Mouse (Mus musculus): Measurements from ENCODE around the gene H2-Ob. TPM values are rescaled to one million over a fixed set of nuclear protein-coding genes. Genes with fewer than 3 reads are reported as not detected.

Gene H2-Ob
- total and polyA plus RNA-seq, 3 experiments = 13.7 to 31.9 (median 19.9) TPM

GRCm38 (mm10) chr17:34202760-34203442 is 35.8 kb upstream of the H2-Ob start:
- Histone ChIP-seq H3K9ac (ENCODE audit: insufficient read depth, low read depth) (no peak overlapping the region), H3K4me3 (replicated peaks in 1 of 3; ENCODE audit: low read depth in 2 of 3, low read length in 2 of 3, poor library complexity in 1 of 3) (no peak overlapping the region), H3K27me3 (replicated peaks) (no peaks in the 10 kb centered on the region), H3K27ac (ENCODE audit: insufficient read depth, low read depth) (peak overlapping the region; percentile 71), H3K36me3 (replicated peaks in 1 of 2; ENCODE audit: control insufficient read depth in 1 of 2, insufficient read depth in 1 of 2, low read length in 1 of 2) (peaks cover 34 to 49% of the 10 kb centered on the region in 2 experiments), H3K4me2 (ENCODE audit: insufficient read depth, low read depth, poor library complexity, severe bottlenecking) (no peak overlapping the region), H3K9me3 (replicated peaks; ENCODE audit: low read length) (no peaks in the 10 kb centered on the region), H3K79me2 (replicated peaks; ENCODE audit: control insufficient read depth, extremely low read depth, insufficient read depth, poor library complexity, severe bottlenecking) (peaks cover 53% of the 10 kb centered on the region), H3K4me1 (ENCODE audit: control insufficient read depth in 1 of 2, insufficient read depth in 2 of 2) (peaks cover 15 to 45% of the 10 kb centered on the region in 2 experiments)
- dilution Hi-C loops (cut with MboI; ENCODE audit: extremely low pct_ligation_motif_present, extremely low pct_unique_long_range_greater_than_20kb, low sequenced_read_pairs) (no loop called here), in situ Hi-C loops (cut with MboI; ENCODE audit: low pct_ligation_motif_present, low pct_unique_long_range_greater_than_20kb, low sequenced_read_pairs) (no loop called here)
- no peak for DNase-seq (ENCODE audit: extremely low read depth)
- TF ChIP-seq CHD1 (IDR thresholded peaks at IDR 0.05; ENCODE audit: low read depth, low read length) = no peak

- dilution Hi-C loops (cut with MboI; ENCODE audit: extremely low pct_ligation_motif_present, extremely low pct_unique_long_range_greater_than_20kb, low sequenced_read_pairs) (no loop called here), in situ Hi-C loops (cut with MboI; ENCODE audit: low pct_ligation_motif_present, low pct_unique_long_range_greater_than_20kb, low sequenced_read_pairs) (no loop called here)
- Histone ChIP-seq H3K4me2 (ENCODE audit: insufficient read depth, low read depth, poor library complexity, severe bottlenecking) (peak within 1 kb of the TSS; percentile 61), H3K9ac (ENCODE audit: insufficient read depth, low read depth) (peak within 1 kb of the TSS; percentile 93), H3K36me3 (replicated peaks in 1 of 2; ENCODE audit: control insufficient read depth in 1 of 2, insufficient read depth in 1 of 2, low read length in 1 of 2) (peaks cover 37 to 53% of the 10 kb centered on the region in 2 experiments), H3K79me2 (replicated peaks; ENCODE audit: control insufficient read depth, extremely low read depth, insufficient read depth, poor library complexity, severe bottlenecking) (peaks cover 50% of the 10 kb centered on the region), H3K9me3 (replicated peaks; ENCODE audit: low read length) (no peaks in the 10 kb centered on the region), H3K4me1 (ENCODE audit: control insufficient read depth in 1 of 2, insufficient read depth in 2 of 2) (peaks cover 15 to 45% of the 10 kb centered on the region in 2 experiments), H3K27me3 (replicated peaks) (no peaks in the 10 kb centered on the region), H3K27ac (ENCODE audit: insufficient read depth, low read depth) (peak within 1 kb of the TSS; percentile 93), H3K4me3 (replicated peaks in 1 of 3; ENCODE audit: low read depth in 2 of 3, low read length in 2 of 3, poor library complexity in 1 of 3) (peak within 1 kb of the TSS; percentile 80 to 97 (median 96))
- DNase-seq (ENCODE audit: extremely low read depth) = peak; percentile 85
- TF ChIP-seq MEF2A (IDR thresholded peaks at IDR 0.05; ENCODE audit: borderline replicate concordance, low read depth, low read length) = no peak
- TF ChIP-seq USF1 (IDR thresholded peaks at IDR 0.05; ENCODE audit: low read depth, low read length) = no peak
- no peak for TF ChIP-seq E2F4 (IDR thresholded peaks at IDR 0.05; ENCODE audit: insufficient replicate concordance, low read depth, low read length)
- no peak for TF ChIP-seq KAT2A (IDR thresholded peaks at IDR 0.05; ENCODE audit: insufficient replicate concordance, low read length)
- TF ChIP-seq BHLHE40 (IDR thresholded peaks at IDR 0.05; ENCODE audit: low read depth, low read length) = peak; percentile 32; the same call in 1 of the 2 replicates
- TF ChIP-seq CHD1 (IDR thresholded peaks at IDR 0.05; ENCODE audit: low read depth, low read length) = no peak
- no peak for TF ChIP-seq ZKSCAN1 (IDR thresholded peaks at IDR 0.05; ENCODE audit: borderline replicate concordance, low read depth, low read length)
- TF ChIP-seq RCOR1 (conservative IDR thresholded peaks at IDR 0.05; ENCODE audit: low read depth, low read length) = no peak
- TF ChIP-seq TBP (conservative IDR thresholded peaks at IDR 0.05; ENCODE audit: low read depth, low read length) = 0 out of 2 replicates have a peak, but pooled peaks have one; percentile 38
- no peak for TF ChIP-seq SIN3A (IDR thresholded peaks at IDR 0.05; ENCODE audit: low read length)
- TF ChIP-seq PAX5 (IDR thresholded peaks at IDR 0.05; ENCODE audit: low read length) = no peak
- TF ChIP-seq ELF1 (IDR thresholded peaks at IDR 0.05; ENCODE audit: low read depth, low read length) = peak; percentile 54
- no peak for TF ChIP-seq NRF1 (IDR thresholded peaks at IDR 0.05; ENCODE audit: low read depth, low read length)
- no peak for TF ChIP-seq USF2 (conservative IDR thresholded peaks at IDR 0.05; ENCODE audit: low read depth, low read length)
- TF ChIP-seq MXI1 (IDR thresholded peaks at IDR 0.05; ENCODE audit: low read depth, low read length) = no peak; the same call in 1 of the 2 replicates
- TF ChIP-seq NELFE (IDR thresholded peaks at IDR 0.05; ENCODE audit: low read depth, low read length) = no peak; the same call in 1 of the 2 replicates
- TF ChIP-seq GABPA (IDR thresholded peaks at IDR 0.05; ENCODE audit: insufficient replicate concordance, low read depth, low read length) = no peak
- peak; percentile 76 for TF ChIP-seq IRF4 (IDR thresholded peaks at IDR 0.05; ENCODE audit: low read depth, low read length)
- no peak; a peak in 1 of 4 replicates for TF ChIP-seq CTCF (conservative IDR thresholded peaks at IDR 0.05 in 1 of 2, IDR thresholded peaks at IDR 0.05 in 1 of 2; ENCODE audit: low read depth in 2 of 2, low read length in 2 of 2)
- TF ChIP-seq UBTF (IDR thresholded peaks at IDR 0.05; ENCODE audit: low read depth, low read length) = 0 out of 2 replicates have a peak, but pooled peaks have one; percentile 43
- TF ChIP-seq ZNF384 (IDR thresholded peaks at IDR 0.05; ENCODE audit: low read depth, low read length) = peak; percentile 81
- TF ChIP-seq SMC3 (IDR thresholded peaks at IDR 0.05; ENCODE audit: low read depth, low read length) = no peak
- TF ChIP-seq ZMIZ1 (IDR thresholded peaks at IDR 0.05; ENCODE audit: low read depth, low read length) = no peak
- no peak for TF ChIP-seq EP300 (IDR thresholded peaks at IDR 0.05; ENCODE audit: low read length)
- no peak for TF ChIP-seq ZC3H11A (IDR thresholded peaks at IDR 0.05; ENCODE audit: low read depth, low read length)
- TF ChIP-seq CHD2 (IDR thresholded peaks at IDR 0.05; ENCODE audit: low read length) = no peak
- peak; percentile 82 for TF ChIP-seq MYC (IDR thresholded peaks at IDR 0.05; ENCODE audit: low read depth, low read length)
- TF ChIP-seq MAX (IDR thresholded peaks at IDR 0.05; ENCODE audit: low read length) = peak; percentile 54; the same call in 1 of the 2 replicates
- TF ChIP-seq ETS1 (conservative IDR thresholded peaks at IDR 0.05; ENCODE audit: low read depth, low read length) = peak; percentile 62
- no peak for TF ChIP-seq MAZ (IDR thresholded peaks at IDR 0.05; ENCODE audit: low read depth, low read length)
- TF ChIP-seq MAFK (IDR thresholded peaks at IDR 0.05; ENCODE audit: insufficient replicate concordance, low read length) = no peak
- TF ChIP-seq HCFC1 (IDR thresholded peaks at IDR 0.05; ENCODE audit: low read depth, low read length) = no peak
These were observed 35.3 kb upstream of the H2-Ob start, which contains the start of gene Tap2 for GRCm38 (mm10) chr17:34203444-34203843. Gene Tap2 (plus strand): TSS chr17:34203527.

Measured in CH12.LX (cell line).